Mouse (Mus musculus) olfactory bulb, adult 2 months (tissue): ENCODE measurements around the gene Kcnj8.

Experiments used
- CTCF ChIP-seq: fragments of 200-500 bp; IDR thresholded peaks from 2 replicates; pipeline ENCODE4 v1.5.1; 2012; ENCODE audit warnings: low read depth, mild to moderate bottlenecking, low read length, moderate library complexity; ENCODE audit not compliant: insufficient read depth
- POLR2A ChIP-seq: fragments of 200-500 bp; IDR thresholded peaks from 2 replicates; pipeline ENCODE4 v1.6.1; 2012; ENCODE audit warnings: mild to moderate bottlenecking, low read depth, low read length, moderate library complexity; ENCODE audit not compliant: insufficient read depth

DNA sequence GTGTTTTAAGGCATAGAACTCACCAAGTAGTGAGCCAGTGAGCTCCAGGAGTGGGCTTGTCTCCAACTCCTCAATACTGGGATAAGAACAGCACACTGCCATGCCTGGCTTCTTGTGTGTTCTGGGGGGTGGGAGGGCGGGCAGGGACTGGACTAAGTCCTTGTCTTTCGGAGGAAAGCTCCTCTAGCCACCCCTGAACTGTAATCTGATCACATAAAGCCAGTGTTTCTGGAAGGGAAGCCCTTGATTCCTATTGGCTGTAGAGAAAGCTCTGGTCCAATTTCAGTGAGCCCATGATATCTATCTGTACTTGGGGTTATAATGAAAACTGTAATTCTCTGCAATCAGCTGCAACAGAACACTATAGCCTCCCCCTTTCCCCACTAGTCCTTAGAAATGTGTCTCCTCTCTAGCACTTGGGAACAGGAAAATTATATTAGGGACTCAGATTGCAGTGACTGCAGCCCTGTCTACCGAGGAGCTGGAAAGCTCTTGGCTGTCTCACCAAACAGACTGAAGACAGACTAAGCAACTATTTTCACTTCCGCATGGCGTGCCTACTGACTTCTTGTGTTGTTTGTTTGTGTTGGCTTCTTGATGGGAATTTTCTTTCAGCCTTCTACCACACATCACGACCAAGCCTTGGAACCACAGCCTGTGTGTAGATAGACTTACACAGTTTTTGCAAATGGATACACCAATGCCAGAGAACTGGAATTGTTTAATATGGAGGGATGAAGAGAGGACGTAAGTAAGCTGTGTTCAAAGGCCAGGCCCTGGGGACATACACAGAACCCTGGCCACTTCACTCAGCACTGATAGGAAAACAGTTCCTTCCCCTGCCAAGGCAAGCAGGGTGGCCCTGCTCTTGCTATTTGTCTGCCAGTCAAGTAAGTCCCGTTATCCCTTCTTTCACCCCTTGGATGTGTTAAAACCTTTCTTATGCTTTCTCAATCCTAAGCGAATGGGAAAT is 38.3 kb upstream of the Kcnj8 start:
- TF ChIP-seq CTCF (no peak), POLR2A (no peak)
